Mouse (Mus musculus): ENCODE results near the gene Hspg2. TPM values are rescaled to one million over a fixed set of nuclear protein-coding genes. Genes with fewer than 3 reads are reported as not detected.

The Hspg2 gene
- polyA plus RNA-seq (2017; shearing (Covaris generic)) = not detected

GRCm38 (mm10) chr4:137468260-137469080, at the start of gene Hspg2:
Gene Hspg2, plus strand, starts transcription at chr4:137468769.

GRCm38 (mm10) chr4:137430502-137430901, 38.1 kb upstream of the Hspg2 start, which contains the start of gene Cela3b:
Gene Cela3b, minus strand, starts transcription at chr4:137430540.

GRCm38 (mm10) chr4:137453234-137453767, 15.3 kb upstream of the Hspg2 start, which contains the start of gene 1700013G24Rik:
Gene 1700013G24Rik, plus strand, starts transcription at chr4:137453284.

GRCm38 (mm10) chr4:137574469-137574868, 105.9 kb downstream of the Hspg2 start, which contains the start of gene Ldlrad2:
Gene Ldlrad2, minus strand, starts transcription at chr4:137574569.

GRCm38 (mm10) chr4:137593601-137594495, 125.3 kb downstream of the Hspg2 start, which contains the start of gene Usp48:
Gene Usp48, plus strand, starts transcription at chr4:137593755.

Other genes starting within 250 kb of the Hspg2 start
- under 1 TPM; 0.07 to 0.49 TPM for gene Wnt4, start 191.3 kb upstream of the Hspg2 start, polyA plus RNA-seq (2017; shearing (Covaris generic))
- 1,000 to 10,000 TPM in 1 of 2 experiments, 100 to 1,000 TPM in 1; 733 to 1,079 TPM for gene Cdc42, start 111.0 kb upstream of the Hspg2 start, polyA plus RNA-seq (2017; shearing (Covaris generic))
- not detected for gene Cela3a, start 59.0 kb upstream of the Hspg2 start, polyA plus RNA-seq (2017; shearing (Covaris generic))
- gene Cela3b, start 38.2 kb upstream of the Hspg2 start, polyA plus RNA-seq (2017; shearing (Covaris generic)) = not detected
- gene 1700013G24Rik, start 15.5 kb upstream of the Hspg2 start, polyA plus RNA-seq (2017; shearing (Covaris generic)) = not detected
- gene Ldlrad2, start 105.8 kb downstream of the Hspg2 start, polyA plus RNA-seq (2017; shearing (Covaris generic)) = not detected
- 10 to 100 TPM; 79.4 to 87.8 TPM for gene Usp48, start 125.0 kb downstream of the Hspg2 start, polyA plus RNA-seq (2017; shearing (Covaris generic))
- 1 to 10 TPM in 1 of 2 experiments, under 1 TPM in 1; 0.28 to 1.6 TPM for gene Rap1gap, start 196.0 kb downstream of the Hspg2 start, polyA plus RNA-seq (2017; shearing (Covaris generic))

Measured in activated CD4-positive, CD25-positive, alpha-beta regulatory T cell (primary cell).